Mouse (Mus musculus): Measurements from ENCODE around the gene Atad1. TPM values are rescaled to one million over a fixed set of nuclear protein-coding genes. Genes with fewer than 3 reads are reported as not detected.
"Not testable (repeated sequence)": the region's sequence is repeated elsewhere in the genome, so short reads cannot be mapped to it uniquely, and the experiment has no call there.

The Atad1 gene
- 100 to 1,000 TPM in 1 of 3 experiments, 10 to 100 TPM in 2; 92.3 to 115 (median 99.8) TPM for polyA plus RNA-seq (2017; shearing (Covaris generic))

DNA sequence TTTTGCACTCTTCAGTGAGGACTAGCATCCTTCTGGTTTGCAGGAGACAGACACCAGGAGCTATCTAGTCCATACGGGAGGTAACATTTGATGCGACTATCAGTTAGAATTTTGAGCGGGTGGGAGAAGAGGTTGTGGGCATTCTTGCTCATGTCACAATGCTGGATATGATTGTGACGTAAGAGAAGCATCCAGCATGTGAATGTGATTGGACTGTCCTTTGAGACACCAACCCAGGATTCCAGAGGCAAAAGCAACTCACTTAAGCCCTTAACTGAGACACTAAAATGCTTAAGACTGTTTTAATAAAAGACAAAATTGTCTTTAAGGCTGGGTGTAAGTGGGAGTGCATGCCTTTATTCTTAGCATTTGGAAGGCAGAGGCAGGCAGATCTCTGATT is at the start of gene Atad1:
Gene Atad1 (minus strand): TSS at position 101 of the 400 bp plus-strand sequence.
- no peak for ATAC-seq

DNA sequence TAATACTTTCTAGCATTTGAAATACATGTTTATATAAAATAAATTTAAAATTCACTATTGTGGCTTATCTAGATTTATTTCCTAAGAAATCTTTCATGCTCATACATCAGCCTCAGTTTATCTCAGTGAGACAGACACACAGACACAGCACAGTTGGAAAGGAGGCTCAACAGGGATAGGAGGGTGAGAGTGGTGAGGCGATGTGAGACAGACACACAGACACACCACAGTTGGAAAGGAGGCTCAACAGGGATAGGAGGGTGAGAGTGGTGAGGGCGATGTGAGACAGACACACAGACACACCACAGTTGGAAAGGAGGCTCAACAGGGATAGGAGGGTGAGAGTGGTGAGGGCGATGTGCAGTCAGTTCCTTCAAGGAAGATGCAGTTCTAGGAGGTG is 48.4 kb upstream of the Atad1 start:
- not testable (repeated sequence) for ATAC-seq

DNA sequence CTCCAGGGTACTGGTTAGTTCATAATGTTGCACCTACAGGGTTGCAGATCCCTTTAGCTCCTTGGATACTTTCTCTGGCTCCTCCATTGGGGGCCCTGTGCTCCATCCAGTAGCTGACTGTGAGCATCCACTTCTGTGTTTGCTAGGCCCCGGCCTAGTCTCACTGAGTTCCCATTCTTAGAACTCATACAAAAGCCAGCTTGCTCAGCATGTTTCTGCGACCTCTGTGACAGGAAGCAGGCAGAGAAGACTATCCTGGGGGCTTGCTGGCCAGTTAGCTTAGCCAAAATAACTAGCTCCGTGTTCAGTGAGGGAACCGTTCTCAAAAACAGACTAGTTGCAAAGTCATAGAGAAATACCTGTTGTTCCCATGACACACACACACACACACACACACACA is 47.8 kb upstream of the Atad1 start:
- ATAC-seq = not testable (repeated sequence)

DNA sequence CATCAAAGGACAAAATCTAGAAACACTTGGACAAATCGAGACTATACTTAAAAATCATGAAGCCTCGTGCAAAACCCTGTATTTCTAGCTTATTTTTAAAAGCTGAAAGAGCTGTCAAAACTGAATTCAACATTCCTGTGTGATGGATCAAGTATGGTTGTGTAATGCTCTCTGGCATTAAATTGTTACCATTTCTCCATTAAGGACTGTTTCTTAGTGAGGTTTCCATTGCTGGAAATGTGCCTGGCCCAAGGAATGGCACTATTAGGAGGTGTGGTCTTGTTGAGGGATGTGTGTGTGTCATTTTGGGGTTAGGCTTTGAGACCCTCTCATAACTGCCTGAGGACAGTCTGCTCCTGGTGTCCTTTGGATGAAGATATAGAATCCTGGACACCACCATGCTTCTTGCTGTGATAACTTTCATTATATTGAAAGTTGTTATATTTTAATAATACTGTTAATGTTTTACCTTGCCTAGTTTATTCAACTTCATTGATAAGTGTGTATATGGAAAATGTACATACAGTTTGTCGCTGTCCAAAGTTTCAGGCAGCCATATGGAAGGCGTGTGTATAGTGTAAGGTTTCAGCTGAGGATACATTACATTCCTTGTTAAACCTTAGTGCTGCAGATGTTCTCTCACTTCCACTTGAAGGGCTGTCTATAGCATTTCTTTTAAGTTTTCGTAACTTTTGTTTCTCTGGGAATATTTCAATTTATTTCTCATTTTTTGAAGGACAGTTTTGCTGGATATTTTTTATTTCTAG is 41.9 kb upstream of the Atad1 start:
- no peak for ATAC-seq

DNA sequence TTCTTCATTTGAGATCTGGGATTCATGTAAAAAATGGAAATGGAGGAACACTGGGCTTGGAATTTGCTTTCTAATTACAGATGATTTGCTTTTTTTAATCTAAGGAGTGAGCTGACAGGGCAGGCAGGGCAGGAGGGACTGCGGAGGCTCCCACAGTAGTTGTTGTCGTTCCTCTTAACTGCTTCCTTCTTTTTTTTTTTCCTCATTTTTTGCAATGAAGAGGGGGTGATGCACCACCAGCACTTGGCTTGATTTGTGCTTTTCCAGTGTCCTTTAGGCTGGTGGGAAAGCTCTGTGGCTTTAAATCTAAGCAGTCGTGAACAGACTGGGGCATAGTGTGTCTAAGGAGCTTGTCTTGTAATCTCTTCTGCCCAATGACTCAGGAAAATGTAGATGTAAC is 39.5 kb upstream of the Atad1 start:
- ATAC-seq = no peak

DNA sequence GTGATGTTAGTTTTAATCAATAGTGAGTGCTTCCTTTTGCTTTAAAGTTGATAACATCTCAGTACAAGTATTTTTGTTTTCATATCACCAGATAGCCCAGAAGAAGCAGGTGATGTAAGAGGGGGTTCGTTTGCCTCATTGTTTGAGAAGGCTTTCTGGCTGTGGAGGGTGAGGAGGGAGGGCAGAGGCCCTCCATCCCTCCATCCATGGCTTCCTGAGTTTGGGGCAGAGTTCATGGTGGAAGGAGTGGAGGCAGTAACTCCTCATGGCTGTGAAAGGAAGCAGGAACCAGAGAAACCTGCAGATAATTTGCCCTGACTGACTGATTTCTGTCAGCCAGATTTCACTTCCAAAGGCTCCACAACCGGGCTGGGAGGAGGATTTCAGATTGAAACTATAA is 38.8 kb upstream of the Atad1 start:
- ATAC-seq = no peak

DNA sequence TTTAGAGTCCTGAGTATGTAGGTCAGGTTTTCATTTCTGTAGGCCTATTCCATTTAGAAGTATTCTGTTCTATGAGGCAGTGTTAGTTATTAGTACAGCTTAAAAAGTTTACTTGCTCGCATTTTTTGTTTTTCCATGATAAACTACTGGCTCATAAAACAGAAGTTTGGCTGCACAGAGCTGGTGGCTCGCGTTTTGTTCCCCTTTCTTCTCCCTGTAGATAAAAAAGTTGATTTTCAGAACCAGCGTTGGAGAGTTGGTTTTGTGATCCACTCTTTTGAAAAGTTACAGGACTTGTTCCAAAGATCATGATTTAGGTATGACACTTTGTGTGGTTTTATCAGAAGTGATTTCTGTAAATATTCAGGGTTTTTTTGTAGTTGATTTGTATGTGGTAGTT is 22.9 kb upstream of the Atad1 start:
- ATAC-seq = no peak

DNA sequence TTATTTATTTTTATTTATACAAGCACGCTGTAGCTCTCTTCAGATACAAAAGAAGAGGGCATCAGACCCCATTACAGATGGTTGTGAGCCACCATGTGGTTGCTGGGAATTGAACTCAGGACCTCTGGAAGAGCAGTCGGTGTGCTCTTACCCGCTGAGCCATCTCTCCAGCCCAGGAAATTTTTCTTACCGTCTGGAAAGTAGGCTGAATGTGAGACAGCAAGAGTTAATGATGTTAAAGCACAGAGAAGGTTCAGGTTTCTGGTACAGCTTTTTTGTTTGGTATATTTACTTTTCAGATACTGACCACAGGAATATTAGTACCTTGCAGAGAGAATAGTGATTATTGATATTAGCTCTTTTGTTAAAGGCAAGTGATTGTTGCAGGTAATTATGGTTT is 21.6 kb upstream of the Atad1 start:
- no peak for ATAC-seq

DNA sequence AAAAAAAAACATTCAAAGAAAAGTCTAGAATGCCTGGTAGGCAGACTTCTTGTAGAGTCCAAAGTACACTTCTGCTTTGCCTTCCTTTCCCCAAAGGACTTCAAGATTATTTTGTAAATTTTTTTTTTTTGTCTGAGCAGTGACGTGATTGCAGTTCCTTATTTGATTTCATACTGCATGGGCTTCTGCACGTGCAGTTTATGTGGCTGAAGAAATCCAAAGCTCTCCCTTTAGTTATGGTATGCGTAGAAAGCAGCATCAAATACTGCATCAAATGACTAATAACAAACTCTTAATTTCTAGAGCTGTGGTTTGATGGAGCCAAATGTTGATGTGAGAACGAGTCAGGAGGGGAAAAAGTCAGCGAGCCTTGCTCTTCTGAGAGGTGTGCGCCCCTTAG is 20.9 kb upstream of the Atad1 start:
- no peak for ATAC-seq

DNA sequence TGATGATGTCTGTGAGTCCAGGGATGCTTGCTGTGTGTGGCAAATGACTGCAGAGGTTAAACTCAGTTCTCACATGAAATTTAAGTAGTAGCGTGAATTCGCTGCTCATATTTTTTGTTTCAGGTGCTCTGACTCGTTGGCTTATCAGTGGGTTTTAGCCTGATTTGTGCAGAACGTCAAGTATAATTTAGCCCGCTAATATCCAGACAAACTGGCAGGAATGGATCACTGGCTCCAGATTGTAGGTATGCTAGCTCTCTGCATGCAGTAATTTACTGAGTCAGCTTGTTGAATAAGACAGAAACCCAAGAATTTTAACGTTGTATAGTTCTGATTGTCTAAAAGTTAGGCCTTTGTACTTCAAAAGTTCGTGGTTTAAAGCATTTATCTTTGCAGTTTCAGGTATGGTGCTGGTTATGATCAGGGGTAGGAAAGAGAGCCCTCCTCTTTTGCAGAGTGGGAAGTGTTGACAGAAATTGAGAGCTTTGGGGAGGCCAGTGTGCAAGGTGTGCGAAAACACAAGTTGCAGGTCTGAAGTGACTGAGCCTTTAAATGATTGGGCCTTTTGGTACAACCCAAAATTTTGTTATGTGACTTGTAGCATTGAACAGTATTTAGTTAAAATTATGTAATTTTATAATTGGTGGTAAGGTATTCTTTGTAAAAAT is 19.9 kb upstream of the Atad1 start:
- ATAC-seq = no peak

DNA sequence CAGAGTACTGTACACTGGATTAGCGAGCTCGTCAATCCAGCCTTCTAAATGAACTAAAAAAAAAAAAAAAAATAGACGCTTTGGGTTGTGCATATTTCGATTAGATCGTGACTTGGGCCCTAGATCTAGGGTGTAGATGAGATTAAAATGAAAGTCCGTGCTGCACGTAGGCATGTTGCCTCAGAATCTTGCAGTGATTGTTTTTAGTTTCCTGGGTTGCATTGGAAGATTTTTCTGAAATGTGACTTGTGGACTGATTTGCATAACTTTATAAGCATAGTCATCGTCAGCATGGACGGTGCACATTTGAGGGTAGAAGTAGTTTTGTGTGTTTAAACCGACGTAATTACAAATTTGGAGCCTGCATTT is 19.2 kb upstream of the Atad1 start:
- ATAC-seq = no peak

DNA sequence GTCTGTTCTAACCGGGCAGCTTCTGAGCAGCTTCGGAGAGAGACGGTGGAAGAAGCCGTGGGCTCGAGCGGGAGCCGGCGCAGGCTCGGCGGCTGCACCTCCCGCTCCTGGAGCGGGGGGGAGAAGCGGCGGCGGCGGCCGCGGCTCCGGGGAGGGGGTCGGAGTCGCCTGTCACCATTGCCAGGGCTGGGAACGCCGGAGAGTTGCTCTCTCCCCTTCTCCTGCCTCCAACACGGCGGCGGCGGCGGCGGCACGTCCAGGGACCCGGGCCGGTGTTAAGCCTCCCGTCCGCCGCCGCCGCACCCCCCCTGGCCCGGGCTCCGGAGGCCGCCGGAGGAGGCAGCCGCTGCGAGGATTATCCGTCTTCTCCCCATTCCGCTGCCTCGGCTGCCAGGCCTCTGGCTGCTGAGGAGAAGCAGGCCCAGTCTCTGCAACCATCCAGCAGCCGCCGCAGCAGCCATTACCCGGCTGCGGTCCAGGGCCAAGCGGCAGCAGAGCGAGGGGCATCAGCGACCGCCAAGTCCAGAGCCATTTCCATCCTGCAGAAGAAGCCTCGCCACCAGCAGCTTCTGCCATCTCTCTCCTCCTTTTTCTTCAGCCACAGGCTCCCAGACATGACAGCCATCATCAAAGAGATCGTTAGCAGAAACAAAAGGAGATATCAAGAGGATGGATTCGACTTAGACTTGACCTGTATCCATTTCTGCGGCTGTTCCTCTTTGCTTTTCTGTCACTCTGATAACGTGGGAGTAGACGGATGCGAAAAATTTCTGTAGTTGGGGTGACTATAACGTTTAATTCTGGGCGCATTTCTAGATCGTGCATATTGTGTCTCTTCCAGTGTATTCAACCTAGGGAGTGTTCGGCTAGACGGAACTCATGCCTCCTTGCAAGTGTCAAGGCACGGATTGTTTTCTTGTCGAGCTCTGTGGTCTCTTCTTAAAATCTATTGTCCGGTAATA is 18.5 kb upstream of the Atad1 start:
- ATAC-seq = peak; percentile 4

DNA sequence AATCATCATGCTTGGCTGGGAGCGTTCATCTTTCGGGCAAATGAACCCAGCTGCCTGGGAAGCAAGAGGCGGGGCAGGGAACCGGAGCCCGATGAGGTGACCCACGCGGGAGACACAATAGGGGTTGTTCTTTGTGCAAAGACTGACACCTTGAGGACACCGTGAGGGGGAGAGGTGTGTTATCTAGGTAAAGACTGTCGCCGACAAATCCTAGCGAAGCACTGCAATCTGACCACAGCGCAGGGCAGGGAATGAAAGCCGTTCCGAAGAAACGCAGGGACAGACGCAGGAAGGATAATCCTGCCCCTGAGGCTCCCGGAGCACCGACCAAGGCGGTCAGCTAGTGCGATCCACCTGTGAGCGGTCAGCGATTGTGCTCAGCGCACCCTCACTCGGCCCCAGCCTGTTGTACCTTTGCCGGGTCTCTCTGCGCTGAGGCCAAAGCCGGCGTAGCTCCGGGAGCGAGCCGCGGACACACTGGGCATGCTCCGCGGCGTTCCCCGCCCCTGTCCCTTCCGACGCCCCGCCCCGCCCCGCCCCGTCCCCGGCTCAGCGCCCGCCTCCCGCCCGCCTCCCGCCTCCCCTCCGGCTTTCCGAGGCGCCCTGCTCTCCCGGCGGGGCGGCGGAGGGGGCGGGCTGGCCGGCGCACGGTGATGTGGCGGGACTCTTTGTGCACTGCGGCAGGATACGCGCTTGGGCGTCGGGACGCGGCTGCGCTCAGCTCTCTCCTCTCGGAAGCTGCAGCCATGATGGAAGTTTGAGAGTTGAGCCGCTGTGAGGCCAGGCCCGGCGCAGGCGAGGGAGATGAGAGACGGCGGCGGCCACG is 17.5 kb upstream of the Atad1 start, which contains the start of gene Pten:
Gene Pten (plus strand): TSS at position 598 of the 826 bp plus-strand sequence.
- ATAC-seq = peak; percentile 49

DNA sequence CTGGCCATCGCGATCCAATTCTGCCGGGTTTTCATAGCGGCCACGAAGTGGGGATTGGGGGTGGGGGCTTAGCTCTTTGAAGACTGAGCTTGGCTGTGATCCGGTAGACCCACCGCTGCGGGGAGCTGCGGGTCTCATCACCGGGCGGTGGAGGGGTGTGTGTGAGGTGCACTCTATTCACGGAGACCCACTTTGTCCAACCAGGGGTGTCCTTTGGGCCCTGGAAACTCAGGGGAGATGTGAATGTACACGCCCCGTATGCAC is 17.0 kb upstream of the Atad1 start:
- peak; percentile 20 for ATAC-seq

DNA sequence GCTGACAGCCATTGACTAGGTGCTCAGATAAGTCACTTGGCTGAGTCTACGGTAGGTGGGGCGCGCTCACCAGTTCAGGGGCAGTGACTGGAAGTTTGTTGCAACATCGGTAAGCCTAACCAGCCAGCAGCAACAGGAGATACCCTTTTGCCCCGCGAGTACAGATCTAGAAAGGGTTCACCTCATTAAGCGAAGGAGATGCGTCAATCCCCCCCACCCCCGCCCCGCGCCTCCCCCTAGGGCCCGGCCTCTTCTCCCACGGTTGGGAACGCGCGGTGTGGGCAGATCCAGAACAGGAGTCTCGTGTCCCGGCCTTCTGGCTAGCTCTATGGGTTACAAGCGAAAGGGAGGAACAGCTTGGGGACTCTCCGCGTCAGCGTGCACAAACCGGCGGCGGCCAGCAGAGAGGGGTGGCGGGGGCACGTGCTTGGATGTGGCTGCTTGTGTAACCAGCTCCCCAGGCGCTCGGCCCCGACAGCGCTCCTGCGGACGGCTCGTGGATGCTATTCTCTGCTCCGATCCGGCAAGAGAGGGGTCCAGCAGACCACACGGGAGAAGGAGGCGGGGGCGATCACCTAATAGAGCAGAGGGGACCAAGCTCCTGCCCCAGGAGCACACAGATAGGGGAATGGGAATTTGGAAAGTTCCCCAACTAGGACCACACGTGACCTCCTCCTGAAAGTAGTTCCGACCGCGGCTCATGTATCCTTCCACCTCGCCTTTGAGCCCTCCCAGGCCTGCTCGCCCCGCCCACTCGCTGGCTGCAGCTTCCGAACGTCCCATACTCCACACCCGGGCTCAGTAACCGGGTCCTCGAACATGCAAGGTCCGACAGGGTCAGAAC is 16.4 kb upstream of the Atad1 start:
- ATAC-seq = peak; percentile 53

DNA sequence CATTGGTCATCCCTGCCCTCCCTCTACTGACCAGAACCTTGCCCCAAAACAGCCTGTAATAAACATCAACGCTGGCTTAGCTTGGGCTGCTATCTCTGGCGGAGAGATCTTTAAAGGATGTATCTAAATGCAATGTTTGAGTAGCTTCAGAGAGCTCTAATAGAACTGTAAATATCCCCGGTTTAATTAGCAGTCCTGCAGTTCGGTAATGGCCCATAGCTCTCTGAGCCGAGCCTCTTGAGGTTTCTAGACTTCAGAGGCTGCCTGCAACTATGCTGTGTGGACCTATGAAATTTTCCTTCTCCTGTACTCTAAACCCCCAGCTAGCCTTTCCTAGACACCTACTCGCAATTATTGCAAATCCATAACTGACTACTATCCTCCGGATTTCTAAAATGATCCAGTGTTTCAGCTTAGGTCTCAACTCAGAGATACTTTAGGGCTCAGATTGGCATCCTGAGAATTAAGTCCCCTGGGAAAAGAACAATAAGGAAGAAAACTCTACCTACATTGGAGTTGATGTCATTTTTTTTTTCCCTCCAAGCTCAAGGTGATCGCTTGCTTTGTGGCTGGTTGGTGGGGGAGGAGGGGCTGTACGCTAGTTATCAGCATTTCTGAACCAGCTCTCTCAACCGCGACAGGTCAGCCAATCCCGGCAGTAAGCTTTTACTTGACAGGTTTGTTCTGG is 15.7 kb upstream of the Atad1 start:
- ATAC-seq = no peak

DNA sequence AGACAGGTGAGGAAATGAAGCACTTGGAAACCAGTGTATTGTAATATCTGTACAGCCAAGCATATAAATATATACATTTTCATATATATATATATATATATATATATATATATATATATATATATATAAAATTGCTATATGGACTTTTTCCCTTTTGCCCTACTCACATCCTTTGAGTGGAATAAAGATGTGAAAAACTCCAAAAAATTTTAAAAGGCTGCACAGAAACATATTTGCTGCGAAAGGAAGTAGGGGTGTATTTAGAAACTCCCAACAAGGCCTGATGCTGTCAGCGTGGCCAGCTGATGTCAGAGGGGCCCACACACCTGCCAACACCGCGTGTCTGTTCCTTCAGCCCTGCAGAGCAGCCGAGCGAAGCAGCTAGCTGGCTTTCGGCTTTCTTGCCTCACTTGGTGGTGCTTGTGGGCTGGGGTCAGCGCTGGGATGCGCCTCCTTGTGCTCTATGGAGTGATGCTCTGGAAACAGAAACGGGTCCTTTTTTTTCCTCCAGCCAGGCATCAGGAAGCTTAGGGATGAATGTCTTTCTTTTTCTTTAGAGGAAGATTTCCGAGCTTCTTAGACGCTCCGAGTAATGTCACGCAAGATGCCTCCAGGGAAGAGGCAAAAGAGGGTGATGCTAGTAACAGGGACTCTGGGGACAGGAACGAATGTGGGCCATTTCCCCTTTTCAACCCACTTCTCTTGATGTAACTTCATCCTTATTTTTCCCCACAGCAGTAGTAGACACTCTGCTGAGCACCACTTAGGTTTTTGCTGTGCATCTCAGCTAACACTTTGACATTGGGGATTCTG is 14.8 kb upstream of the Atad1 start:
- no peak for ATAC-seq

DNA sequence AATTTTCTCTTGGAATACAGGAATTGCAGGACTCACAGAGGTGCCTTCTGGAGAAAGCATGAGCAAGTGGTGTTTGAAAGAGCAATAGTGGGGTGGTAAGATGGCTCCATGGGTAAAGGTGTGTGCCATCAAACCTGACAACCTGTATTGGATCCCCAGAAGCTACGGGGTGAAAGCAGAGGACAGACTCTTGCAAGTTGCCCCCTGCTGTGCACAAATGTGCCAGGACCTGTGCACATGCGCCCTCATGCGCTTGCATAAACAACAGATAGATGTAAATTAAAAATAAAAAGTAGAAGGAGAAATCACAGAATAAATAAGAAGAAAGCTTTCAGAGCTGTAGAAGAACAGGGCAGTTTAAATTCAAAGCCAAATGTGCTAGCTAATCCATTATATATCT is 13.8 kb upstream of the Atad1 start:
- ATAC-seq = no peak

DNA sequence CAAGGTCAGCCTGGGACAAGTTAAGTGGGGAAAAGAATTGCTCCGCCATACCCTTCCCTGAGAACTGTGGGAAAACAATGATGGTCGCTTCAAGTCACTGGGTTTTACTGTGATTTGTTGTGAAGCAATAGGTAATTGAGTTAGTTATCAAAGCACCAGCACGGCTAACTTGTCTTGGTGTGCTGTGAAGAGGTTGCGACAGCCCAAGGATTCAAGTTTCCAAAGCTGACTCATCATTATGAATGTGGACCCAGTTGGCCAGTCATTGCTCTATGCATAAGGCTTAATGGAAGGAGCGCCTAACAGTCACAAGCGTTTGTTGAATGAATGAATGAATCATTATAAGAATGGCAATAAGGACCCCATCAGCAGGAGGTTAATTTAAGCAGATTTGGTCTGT is 12.8 kb upstream of the Atad1 start:
- ATAC-seq = no peak

DNA sequence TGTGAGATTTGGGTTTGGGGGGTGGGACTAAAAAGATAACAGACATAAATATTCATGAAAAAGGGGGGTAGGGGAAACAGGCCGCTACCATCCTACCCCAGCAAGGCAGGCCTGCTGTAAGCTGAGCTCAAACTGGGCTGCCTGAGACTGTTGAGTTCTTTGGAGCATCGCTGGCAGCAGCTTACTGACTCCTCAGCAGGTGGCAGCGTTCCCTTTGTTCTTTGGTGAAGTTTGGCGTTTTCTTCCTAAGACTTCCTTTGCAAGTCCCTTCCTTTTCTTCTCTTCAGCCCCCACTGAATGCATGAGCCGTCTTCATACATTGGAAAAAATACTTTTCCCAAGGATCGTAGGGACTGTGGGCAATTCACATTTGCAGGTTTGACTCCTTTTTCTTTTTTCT is 9.8 kb upstream of the Atad1 start:
- ATAC-seq = no peak

Data from inflammation-experienced regulatory T-cells, adult 6 months (primary cell).